Comparison of ENCODE assay signal across 10 mouse cellular contexts in the genomic region with DNA sequence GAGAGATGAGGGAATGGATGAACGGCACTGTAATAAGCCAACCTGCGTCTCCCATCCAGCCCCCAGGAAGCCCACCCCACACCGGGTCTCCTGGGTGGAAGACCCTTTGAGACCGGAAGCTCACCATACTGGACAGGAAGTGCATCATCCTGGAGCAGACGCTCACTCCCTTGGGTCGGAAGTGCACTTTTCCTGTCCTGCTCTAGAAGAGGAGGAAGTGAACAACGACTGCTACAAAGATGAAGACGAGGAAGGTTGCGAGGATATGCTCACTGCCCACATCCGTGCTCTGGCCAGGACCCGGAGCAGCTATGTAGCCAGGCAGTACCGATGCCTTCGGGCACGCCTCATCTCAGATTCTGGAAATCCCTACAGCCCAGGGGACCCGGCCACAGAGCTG. TPM values are rescaled to one million over a fixed set of nuclear protein-coding genes. Genes with fewer than 3 reads are reported as not detected.
DNase-seq lines count a peak whose midpoint lies in the region; ATAC-seq and TF ChIP-seq lines count a peak whose summit lies in the region.
"Had no signal": no experiment of that assay in that cellular context is flagged by ENCODE, and none has a peak within 500 bp of the region (broad histone marks: within the 10 kb centered on the region; RNA-seq: fewer than 3 reads in every experiment).

No protein-coding gene starts in this region.

- no peak overlapping the region for H3K4me2 ChIP-seq in embryonic facial prominence, embryonic 15.5 days (replicated peaks)
- no peak overlapping the region for H3K4me2 ChIP-seq in limb, embryonic 15.5 days

- WGBS in embryonic facial prominence, embryonic 15.5 days, result 78% methylated on average over 15 of the region's 15 CpGs
- 73% methylated on average over 15 of the region's 15 CpGs for WGBS in limb, embryonic 15.5 days
- 66% methylated on average over 15 of the region's 15 CpGs for WGBS in small intestine, adult 2 months

- no peak overlapping the region for H3K9ac ChIP-seq in embryonic facial prominence, embryonic 15.5 days
- no peak overlapping the region for H3K9ac ChIP-seq in limb, embryonic 15.5 days

- no peaks in the 10 kb centered on the region for H3K36me3 ChIP-seq in embryonic facial prominence, embryonic 15.5 days
- H3K36me3 ChIP-seq in limb, embryonic 15.5 days, result no peaks in the 10 kb centered on the region
- no peaks in the 10 kb centered on the region; the same call in 1 of the 2 replicates for H3K36me3 ChIP-seq in small intestine, adult 2 months (ENCODE audit: control insufficient read depth, insufficient read depth, low read length)

- H3K27me3 ChIP-seq in embryonic facial prominence, embryonic 15.5 days, result no peaks in the 10 kb centered on the region
- H3K27me3 ChIP-seq in limb, embryonic 15.5 days, result no peaks in the 10 kb centered on the region
- no peaks in the 10 kb centered on the region for H3K27me3 ChIP-seq in small intestine, adult 2 months (ENCODE audit: control insufficient read depth, insufficient read depth, low read length)

- TF ChIP-seq POLR2A in small intestine, adult 2 months (IDR thresholded peaks at IDR 0.05; ENCODE audit: low read depth, low read length), result no peak

- DNase-seq in spleen, postnatal 36 days (ENCODE audit: low spot score in 2 of 2), result peak; percentile 41 to 49
- no peak for DNase-seq in spleen, postnatal 14 days (ENCODE audit: low spot score in 2 of 2)
- no peak for DNase-seq in right cerebral cortex, postnatal 14 days
- DNase-seq in testis, postnatal 14 days (ENCODE audit: low spot score), result no peak
- no peak for DNase-seq in ovary, postnatal 14 days (ENCODE audit: low spot score)
- DNase-seq: cerebellum, postnatal 36 days; thymus, postnatal 14 days had no signal

- no peak overlapping the region for H3K4me3 ChIP-seq in embryonic facial prominence, embryonic 15.5 days (replicated peaks)
- H3K4me3 ChIP-seq in limb, embryonic 15.5 days, result no peak overlapping the region
- H3K4me3 ChIP-seq in small intestine, adult 2 months (ENCODE audit: low read depth, low read length), result peak overlapping the region; percentile 40

- no peak for TF ChIP-seq CTCF in small intestine, adult 2 months (IDR thresholded peaks at IDR 0.05; ENCODE audit: extremely low read depth, insufficient read length, insufficient replicate concordance, low read depth, low read length)

- no peak for ATAC-seq in embryonic facial prominence, embryonic 15.5 days (ENCODE audit: insufficient number of reproducible peaks, low FRiP score, low TSS enrichment, low read depth)
- no peak for ATAC-seq in limb, embryonic 15.5 days (ENCODE audit: insufficient number of reproducible peaks, low FRiP score, low TSS enrichment, low read depth)

- H3K27ac ChIP-seq in embryonic facial prominence, embryonic 15.5 days (replicated peaks), result peak overlapping the region; percentile 53; the same call in 1 of the 2 replicates
- 0 out of 2 replicates have a peak overlapping the region, but pooled peaks have one; percentile 13 for H3K27ac ChIP-seq in limb, embryonic 15.5 days
- H3K27ac ChIP-seq in small intestine, adult 2 months (ENCODE audit: insufficient read depth, low read depth, low read length), result peak overlapping the region; percentile 34

- H3K4me1 ChIP-seq in embryonic facial prominence, embryonic 15.5 days, result peaks cover 13% of the 10 kb centered on the region
- peaks cover 16% of the 10 kb centered on the region for H3K4me1 ChIP-seq in limb, embryonic 15.5 days
- H3K4me1 ChIP-seq in small intestine, adult 2 months (ENCODE audit: control insufficient read depth, insufficient read depth, insufficient read length, low read length), result peaks cover 5% of the 10 kb centered on the region

- no peaks in the 10 kb centered on the region for H3K9me3 ChIP-seq in embryonic facial prominence, embryonic 15.5 days (replicated peaks)
- no peaks in the 10 kb centered on the region for H3K9me3 ChIP-seq in limb, embryonic 15.5 days

RNA-seq across cellular contexts. Expression of a gene that starts 7.1 kb away (rescaled TPM):
- polyA plus RNA-seq in embryonic facial prominence, embryonic 15.5 days (2015; fragmentation: Nextera tagmentation; extraction: Ambion mirVana), result 3.8 and 4.7 TPM in 2 replicates
- 4.7 and 5.6 TPM in 2 replicates for polyA plus RNA-seq in limb, embryonic 15.5 days (2015; fragmentation: Nextera tagmentation; extraction: Ambion mirVana)
- 4.4 and 7.1 TPM in 2 replicates for polyA plus RNA-seq in small intestine, adult 2 months (2012; rRNA removed)

RNA-seq across cellular contexts. Expression of a gene that starts 12.5 kb away (rescaled TPM):
- polyA plus RNA-seq in embryonic facial prominence, embryonic 15.5 days (2015; fragmentation: Nextera tagmentation; extraction: Ambion mirVana), result 211 and 225 TPM in 2 replicates
- polyA plus RNA-seq in limb, embryonic 15.5 days (2015; fragmentation: Nextera tagmentation; extraction: Ambion mirVana), result 201 and 221 TPM in 2 replicates
- 67.1 and 140 TPM in 2 replicates for polyA plus RNA-seq in small intestine, adult 2 months (2012; rRNA removed)

RNA-seq across cellular contexts. Expression of a gene that starts 28.5 kb away (rescaled TPM):
- polyA plus RNA-seq in embryonic facial prominence, embryonic 15.5 days (2015; fragmentation: Nextera tagmentation; extraction: Ambion mirVana), result 42.8 and 47.1 TPM in 2 replicates
- 41.5 and 49.2 TPM in 2 replicates for polyA plus RNA-seq in limb, embryonic 15.5 days (2015; fragmentation: Nextera tagmentation; extraction: Ambion mirVana)
- polyA plus RNA-seq in small intestine, adult 2 months (2012; rRNA removed), result 76.0 and 138 TPM in 2 replicates

RNA-seq across cellular contexts. Expression of a gene that starts 29.2 kb away (rescaled TPM):
- polyA plus RNA-seq in embryonic facial prominence, embryonic 15.5 days (2015; fragmentation: Nextera tagmentation; extraction: Ambion mirVana), result 226 and 231 TPM in 2 replicates
- 217 and 232 TPM in 2 replicates for polyA plus RNA-seq in limb, embryonic 15.5 days (2015; fragmentation: Nextera tagmentation; extraction: Ambion mirVana)
- polyA plus RNA-seq in small intestine, adult 2 months (2012; rRNA removed), result 201 and 291 TPM in 2 replicates

RNA-seq across cellular contexts. Expression of a gene that starts 29.3 kb away (rescaled TPM):
- 85.3 and 89.4 TPM in 2 replicates for polyA plus RNA-seq in embryonic facial prominence, embryonic 15.5 days (2015; fragmentation: Nextera tagmentation; extraction: Ambion mirVana)
- 79.8 and 96.9 TPM in 2 replicates for polyA plus RNA-seq in limb, embryonic 15.5 days (2015; fragmentation: Nextera tagmentation; extraction: Ambion mirVana)
- 26.2 and 47.6 TPM in 2 replicates for polyA plus RNA-seq in small intestine, adult 2 months (2012; rRNA removed)

Comparison
In these comparisons a context has a peak if more than half of its experiments do, and no peak if none do; other contexts are left out.
1. DNase-seq: peak in spleen, postnatal 36 days (2 of 2); none in spleen, postnatal 14 days (0 of 2), right cerebral cortex, postnatal 14 days (single experiment), testis, postnatal 14 days (single experiment) and ovary, postnatal 14 days (single experiment).
2. Peak in every context shown above with its lines, with median percentiles within 50 percentile points of each other: H3K27ac ChIP-seq.